Mouse (Mus musculus): ENCODE data around the gene Nectin4.

DNA sequence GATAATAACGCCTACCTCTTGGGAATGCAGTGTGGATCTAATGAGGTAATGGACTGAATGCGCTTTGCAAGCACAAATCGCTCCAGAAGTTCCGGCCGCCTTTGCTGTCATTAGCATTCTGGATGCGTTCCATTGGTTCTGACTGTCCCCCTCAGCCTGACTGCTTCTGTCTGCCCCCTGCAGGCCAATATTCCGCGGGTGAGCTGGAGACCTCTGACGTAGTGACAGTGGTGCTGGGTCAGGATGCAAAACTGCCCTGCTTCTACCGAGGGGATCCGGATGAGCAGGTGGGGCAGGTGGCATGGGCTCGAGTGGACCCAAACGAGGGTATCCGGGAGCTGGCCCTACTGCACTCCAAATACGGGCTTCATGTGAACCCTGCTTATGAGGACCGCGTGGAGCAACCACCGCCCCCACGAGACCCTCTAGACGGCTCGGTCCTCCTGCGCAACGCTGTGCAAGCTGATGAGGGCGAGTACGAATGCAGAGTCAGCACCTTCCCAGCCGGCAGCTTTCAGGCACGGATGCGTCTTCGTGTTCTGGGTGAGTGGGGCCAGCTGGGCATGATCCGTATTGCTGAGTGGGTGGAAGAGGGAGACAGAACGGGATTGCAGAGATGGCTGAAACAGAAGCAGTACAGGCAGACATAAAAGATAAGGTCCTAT, 10.2 kb downstream of the Nectin4 start:
- TF ChIP-seq GATA1 (IDR thresholded peaks at IDR 0.05; ENCODE audit: low read length): no peak
- TF ChIP-seq TAL1 (IDR thresholded peaks at IDR 0.05; ENCODE audit: low read length): no peak

All from erythroblast, embryonic 14.5 days (primary cell).